Mouse (Mus musculus): ENCODE results near the gene Arl8b. TPM values are rescaled to one million over a fixed set of nuclear protein-coding genes. Genes with fewer than 3 reads are reported as not detected.

Arl8b gene
- total RNA-seq (2021): 100 to 1,000 TPM; 200 to 203 TPM
- long read RNA-seq, experiment 1, full-length matches to known transcripts: 256 of 279 reads
- long read RNA-seq, experiment 1, partial matches to known transcripts: 17 of 279 reads
- long read RNA-seq, experiment 1, other reads (novel, unspliced or antisense): 6 of 279 reads
- long read RNA-seq, experiment 2, full-length matches to known transcripts: 191 of 220 reads
- long read RNA-seq, experiment 2, partial matches to known transcripts: 3 of 220 reads
- long read RNA-seq, experiment 2, other reads (novel, unspliced or antisense): 26 of 220 reads

DNA sequence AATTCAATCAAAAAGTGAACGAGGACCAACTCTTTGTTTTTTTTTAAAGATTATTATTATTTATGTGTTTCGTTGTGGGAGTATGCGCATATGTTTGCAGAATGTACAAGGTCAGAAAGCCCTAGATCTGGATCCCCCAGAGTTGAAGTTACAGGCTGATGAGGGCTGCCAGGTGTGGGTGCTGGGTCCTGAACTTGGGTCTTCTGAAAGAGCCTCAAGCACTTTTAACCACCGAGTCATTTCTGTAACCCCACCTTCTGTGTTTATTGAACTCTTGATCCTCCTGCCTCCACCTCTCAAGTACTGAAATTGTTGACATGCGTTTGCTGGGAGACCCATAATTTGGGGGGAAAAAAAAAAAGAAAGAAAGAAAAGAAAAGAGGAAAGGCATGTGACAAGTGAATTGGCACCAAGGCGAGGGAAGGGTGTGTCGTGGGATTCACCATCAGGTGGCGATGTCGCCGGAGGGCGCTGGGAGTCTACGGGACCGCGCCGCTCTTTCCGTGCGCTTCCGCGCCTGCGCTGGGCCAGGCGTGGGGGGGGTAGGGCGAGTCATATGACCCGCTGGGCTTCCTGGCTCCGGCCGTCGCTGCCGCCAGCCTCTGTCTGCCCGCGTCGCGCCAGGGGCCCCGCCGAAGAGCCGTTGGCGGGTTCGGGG lies at the start of gene Arl8b:
Arl8b (plus strand) TSS at position 574 of the 658 bp plus-strand sequence.
- Histone ChIP-seq H3K4me3 (peak within 1 kb of the TSS; percentile 97), H3K27ac (peak within 1 kb of the TSS; percentile 92)
- intact Hi-C loops (cut with DNase I): loop anchor here (2.0 kb wide), 1 partner anchor 46 kb away; the partner anchor contains the start of gene Edem1
- DNase-seq (ENCODE audit: extremely low spot score in 1 of 2, low spot score in 2 of 2): peak; percentile 94 to 97
- peak; percentile 97 for TF ChIP-seq CTCF (IDR thresholded peaks at IDR 0.05)

DNA sequence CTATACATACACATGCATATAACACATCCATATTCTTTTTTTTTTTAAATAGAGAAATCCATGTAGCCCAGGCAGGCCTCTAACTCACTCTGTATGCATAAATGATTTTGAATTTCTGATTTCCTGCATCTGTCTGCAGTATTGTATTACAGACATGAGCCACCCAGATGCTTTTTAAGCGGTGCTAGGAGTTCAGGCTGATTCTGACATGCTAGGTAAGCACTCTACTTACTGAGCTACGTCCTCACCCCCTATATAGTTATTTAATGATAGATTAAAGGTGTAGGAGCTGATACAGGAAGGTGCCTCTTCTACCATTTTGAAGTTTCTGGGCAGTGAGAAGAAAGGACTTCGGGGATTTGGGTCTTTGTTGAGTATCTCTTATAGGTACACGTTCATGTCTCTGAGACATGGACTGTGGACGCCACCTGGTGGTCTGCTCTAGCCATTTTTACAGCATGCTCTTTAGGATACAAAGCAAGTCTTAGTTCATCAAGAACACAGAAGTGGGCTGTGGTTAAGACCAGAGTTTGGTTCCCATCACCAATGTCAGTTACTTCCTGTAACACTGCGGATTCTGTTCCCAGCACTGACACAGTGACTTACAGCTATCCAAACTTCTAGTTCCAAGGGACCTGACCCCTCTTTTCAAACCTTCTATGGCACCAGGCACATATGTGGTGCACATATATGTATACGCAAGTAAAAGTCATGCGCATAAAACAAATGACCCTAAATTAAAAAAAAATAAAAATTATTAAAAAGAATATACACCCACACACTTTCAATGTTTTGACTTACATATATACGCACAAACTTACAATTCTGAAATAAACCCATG lies 46.8 kb upstream of the Arl8b start:
- intact Hi-C loops (cut with DNase I): loop anchor here (1.0 to 5.0 kb wide), 3 partner anchors 74 to 639 kb away; partner anchors contain the start of gene Bhlhe40
- TF ChIP-seq CTCF (IDR thresholded peaks at IDR 0.05): peak; percentile 86
- Histone ChIP-seq H3K4me3 (no peak overlapping the region), H3K27ac (no peak overlapping the region)
- peak; percentile 81 to 82 for DNase-seq (ENCODE audit: extremely low spot score in 1 of 2, low spot score in 2 of 2)

DNA sequence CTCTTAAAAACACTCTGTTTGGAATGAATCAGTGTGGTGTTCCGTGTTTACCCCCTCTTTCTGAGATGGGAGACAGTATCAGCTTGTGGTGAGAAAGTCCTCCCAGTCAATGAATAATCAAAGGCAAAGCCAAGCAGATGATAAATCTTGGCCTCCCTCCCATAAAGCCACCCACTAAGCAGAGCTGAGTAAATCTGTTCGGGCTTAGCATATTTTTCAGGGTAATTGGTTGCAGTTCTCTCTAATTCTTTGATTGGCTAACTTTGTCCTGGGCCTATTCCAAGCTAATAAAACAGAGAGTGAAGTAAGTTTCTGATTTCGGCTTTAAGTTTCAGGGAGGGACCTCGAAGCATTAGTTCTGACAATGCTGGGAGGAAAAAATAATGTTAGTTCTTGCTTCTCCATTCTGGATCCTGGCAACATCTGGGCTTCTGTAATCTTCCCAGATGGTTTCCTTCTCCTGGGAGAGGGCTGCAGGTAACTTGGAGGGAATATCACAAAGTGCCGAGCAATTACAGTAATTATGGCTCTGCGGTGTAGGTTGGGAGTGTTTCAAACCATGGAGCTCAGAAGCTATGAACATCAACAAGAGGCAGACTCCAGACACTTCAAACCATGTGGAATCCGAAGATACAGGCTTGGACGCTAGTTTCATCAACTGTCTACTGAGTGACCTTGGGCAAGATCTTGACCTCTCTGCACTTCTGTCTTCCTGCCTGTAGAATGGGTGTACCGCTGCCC lies 44.3 kb upstream of the Arl8b start:
- intact Hi-C loops (cut with DNase I): loop anchor here (5.0 kb wide), 2 partner anchors 76 to 641 kb away; partner anchors contain the start of gene Bhlhe40
- Histone ChIP-seq H3K27ac (no peak overlapping the region), H3K4me3 (no peak overlapping the region)
- peak; percentile 28 to 31 for DNase-seq (ENCODE audit: extremely low spot score in 1 of 2, low spot score in 2 of 2)
- no peak for TF ChIP-seq CTCF (IDR thresholded peaks at IDR 0.05)

DNA sequence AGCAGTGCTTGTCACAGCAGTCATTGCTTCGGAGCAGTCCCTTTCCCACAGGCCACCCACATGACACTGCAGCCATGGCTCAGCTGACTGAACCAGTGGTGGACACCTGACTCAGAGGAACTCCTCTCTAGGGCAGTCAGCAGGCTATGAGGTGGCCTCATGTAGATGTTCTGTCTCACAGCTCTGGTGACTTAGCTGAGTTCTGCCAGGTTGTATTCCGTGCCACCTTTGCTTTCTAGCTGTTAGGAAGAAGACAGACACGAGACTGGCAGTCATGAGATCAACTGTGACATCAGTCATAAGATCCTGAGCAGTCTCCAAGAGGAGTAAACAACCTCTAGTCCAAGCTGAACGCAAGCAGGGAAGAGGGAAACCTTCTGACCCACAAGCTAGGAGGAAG lies 42.3 kb upstream of the Arl8b start:
- intact Hi-C loops (cut with DNase I): no loop called here
- Histone ChIP-seq H3K4me3 (no peak overlapping the region), H3K27ac (no peak overlapping the region)
- TF ChIP-seq CTCF (IDR thresholded peaks at IDR 0.05): no peak
- no peak for DNase-seq (ENCODE audit: extremely low spot score in 1 of 2, low spot score in 2 of 2)

DNA sequence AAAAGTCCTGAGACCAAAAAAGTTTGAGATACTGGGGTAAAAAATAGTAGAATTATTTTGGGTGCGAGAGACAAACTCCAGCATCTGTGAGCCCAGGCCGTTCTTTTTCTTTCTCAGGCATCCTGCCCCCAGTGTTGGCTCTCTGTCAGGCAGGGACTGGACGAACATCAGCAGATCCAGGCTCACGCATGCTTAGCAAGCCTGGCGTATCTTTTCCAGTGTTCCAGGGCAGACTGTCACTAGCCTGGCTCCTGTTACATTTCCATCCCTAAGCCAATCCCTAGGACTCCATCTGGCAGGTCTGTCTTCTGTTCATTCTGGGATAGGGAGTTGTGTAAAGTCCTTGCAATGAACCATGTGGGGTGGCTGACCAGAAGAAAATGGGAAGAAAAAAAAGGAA lies 39.2 kb upstream of the Arl8b start:
- intact Hi-C loops (cut with DNase I): no loop called here
- no peak for TF ChIP-seq CTCF (IDR thresholded peaks at IDR 0.05)
- H3K4me3 ChIP-seq: no peak overlapping the region
- no peak for DNase-seq (ENCODE audit: extremely low spot score in 1 of 2, low spot score in 2 of 2)
- H3K27ac ChIP-seq: no peak overlapping the region

DNA sequence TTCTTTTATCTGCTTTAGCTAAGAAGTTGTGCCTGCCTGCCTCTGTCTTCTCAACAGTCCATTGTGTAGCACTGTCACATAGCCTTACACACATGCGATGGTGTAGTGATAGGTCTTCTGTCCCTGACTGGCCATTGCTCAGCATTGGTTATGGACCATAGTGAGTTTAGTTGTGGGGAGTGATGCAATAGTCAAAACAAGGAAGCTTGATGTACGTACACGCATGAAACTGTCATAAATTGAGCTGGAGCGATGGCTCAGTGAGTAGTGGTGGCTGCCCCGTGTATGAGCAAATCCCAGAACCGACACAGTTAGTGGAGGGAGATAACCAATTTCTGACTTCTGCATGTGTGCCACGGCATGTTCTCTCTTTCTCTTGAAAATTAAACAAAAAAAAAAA lies 31.6 kb upstream of the Arl8b start:
- H3K27ac ChIP-seq: no peak overlapping the region
- DNase-seq (ENCODE audit: extremely low spot score in 1 of 2, low spot score in 2 of 2): no peak
- TF ChIP-seq CTCF (IDR thresholded peaks at IDR 0.05): no peak
- intact Hi-C loops (cut with DNase I): no loop called here
- H3K4me3 ChIP-seq: no peak overlapping the region

DNA sequence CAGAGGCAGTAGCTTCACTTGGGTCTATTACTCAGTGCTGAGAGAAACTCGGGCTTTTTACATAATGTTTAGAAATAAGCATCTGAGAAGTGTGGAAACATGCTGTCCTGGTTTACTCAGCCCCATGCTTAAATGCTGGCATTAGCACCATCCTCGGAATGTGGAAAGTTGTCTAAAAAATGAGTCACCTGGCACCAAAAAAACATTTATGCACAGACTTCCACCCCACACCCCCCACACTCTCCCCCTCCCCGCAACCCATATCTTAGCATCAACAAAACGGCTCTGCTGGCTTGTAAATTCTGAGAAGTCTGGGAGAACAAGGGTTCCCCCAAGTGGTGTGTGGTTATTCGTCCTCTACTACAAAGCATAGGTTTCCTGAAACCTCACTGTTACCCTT lies 30.5 kb upstream of the Arl8b start:
- TF ChIP-seq CTCF (IDR thresholded peaks at IDR 0.05): peak; percentile 36
- intact Hi-C loops (cut with DNase I): loop anchor here (2.0 kb wide), 1 partner anchor 92 kb away; the partner anchor contains the start of gene Bhlhe40
- peak; percentile 22 to 26 for DNase-seq (ENCODE audit: extremely low spot score in 1 of 2, low spot score in 2 of 2)
- H3K27ac ChIP-seq: no peak overlapping the region
- no peak overlapping the region for H3K4me3 ChIP-seq

DNA sequence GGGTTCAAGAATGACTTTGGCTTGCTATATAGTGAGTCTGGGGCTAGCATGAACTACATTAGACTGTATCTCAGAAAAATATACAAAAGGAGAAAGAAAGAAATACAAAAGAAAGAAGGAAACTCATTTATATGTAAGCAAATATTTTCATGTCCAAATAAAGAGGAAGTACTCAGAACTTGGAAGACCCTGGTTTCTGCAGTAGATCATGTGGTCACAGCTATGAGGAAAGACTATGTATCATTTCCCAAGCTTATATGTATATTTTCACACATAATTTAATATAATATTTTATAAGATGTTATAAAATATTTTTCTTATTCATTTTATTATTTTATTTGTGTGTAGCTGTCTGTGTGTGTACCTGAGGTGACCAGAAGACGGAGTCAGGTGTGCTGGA lies 29.4 kb upstream of the Arl8b start:
- no peak for TF ChIP-seq CTCF (IDR thresholded peaks at IDR 0.05)
- DNase-seq (ENCODE audit: extremely low spot score in 1 of 2, low spot score in 2 of 2): no peak
- Histone ChIP-seq H3K27ac (no peak overlapping the region), H3K4me3 (no peak overlapping the region)
- intact Hi-C loops (cut with DNase I): loop anchor here (2.0 kb wide), 1 partner anchor 93 kb away; the partner anchor contains the start of gene Bhlhe40

DNA sequence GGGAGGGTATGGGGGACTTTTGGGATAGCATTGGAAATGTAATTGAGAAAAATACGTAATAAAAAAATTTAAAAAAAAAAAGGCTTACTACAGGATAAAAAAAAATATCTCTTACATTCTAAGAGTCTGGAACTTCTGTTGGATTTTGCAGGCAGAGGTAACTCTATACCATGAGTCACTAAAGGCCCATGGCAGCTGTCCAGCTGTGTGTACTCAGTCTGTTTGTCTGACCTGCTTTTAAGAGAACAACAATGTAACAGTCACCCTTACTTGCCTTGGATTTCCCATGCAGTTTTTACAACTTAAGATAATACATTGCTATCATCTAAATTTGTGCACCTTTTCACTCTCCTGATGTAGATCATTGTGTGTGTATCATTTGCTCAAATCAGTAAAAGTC lies 28.5 kb upstream of the Arl8b start:
- TF ChIP-seq CTCF (IDR thresholded peaks at IDR 0.05): no peak
- DNase-seq (ENCODE audit: extremely low spot score in 1 of 2, low spot score in 2 of 2): no peak
- intact Hi-C loops (cut with DNase I): no loop called here
- no peak overlapping the region for H3K4me3 ChIP-seq
- H3K27ac ChIP-seq: no peak overlapping the region

DNA sequence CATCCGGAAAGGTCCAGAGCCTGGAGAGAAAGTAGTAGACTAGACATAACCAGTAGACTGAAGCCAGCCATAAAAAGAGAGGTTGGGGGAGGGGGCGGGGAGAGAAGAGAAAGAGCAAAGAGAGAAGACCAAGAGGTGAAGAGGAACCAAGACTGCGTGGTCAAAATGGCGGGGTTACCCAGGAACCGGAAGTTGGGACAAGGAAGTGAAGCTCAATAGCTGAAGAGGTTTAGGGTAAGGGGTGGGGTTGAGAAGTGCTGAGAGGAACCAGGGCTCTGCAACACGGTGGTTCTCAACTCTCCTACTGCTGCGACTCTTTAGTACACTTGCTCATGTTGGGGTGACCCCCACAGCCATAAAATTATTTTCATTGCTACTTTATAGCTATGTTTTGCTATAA lies 27.0 kb upstream of the Arl8b start:
- intact Hi-C loops (cut with DNase I): no loop called here
- TF ChIP-seq CTCF (IDR thresholded peaks at IDR 0.05): no peak
- no peak overlapping the region for H3K4me3 ChIP-seq
- no peak for DNase-seq (ENCODE audit: extremely low spot score in 1 of 2, low spot score in 2 of 2)
- H3K27ac ChIP-seq: no peak overlapping the region

Data from left cerebral cortex, adult 2 months (tissue).